Mouse (Mus musculus) kidney, postnatal 4 days (tissue): ENCODE measurements around the gene Oser1.
A peak's percentile ranks its signal among the peaks of the same experiment; 100 is the strongest.
"Not testable (repeated sequence)": the region's sequence is repeated elsewhere in the genome, so short reads cannot be mapped to it uniquely, and the experiment has no call there.

Source experiments
- DNase-seq, 2 experiments: peaks; one replicate each; pipeline ENCODE4 v3.0.0; 2021; ENCODE audit warnings: mixed read lengths in 2 of 2

Oser1 gene

DNA sequence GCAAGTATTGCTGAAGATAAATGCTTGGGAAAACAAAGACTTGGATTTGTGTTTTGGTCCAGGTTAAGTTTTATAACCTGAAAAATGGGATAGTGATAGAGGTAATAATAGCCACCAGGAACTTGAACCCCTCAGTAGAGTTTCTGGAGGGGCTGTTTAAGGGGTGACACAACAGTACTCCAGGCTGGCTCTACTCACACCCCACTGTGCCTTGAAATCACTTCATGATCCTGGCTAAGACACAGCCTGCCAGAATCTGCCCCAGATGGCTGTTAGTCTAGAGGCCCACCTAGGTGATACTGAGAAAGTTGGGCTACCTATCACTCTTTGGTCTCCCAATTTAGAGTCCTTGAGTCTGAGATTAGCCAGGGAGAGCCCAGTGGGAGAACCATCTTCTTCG lies 15.0 kb upstream of the Oser1 start:
- no peak for DNase-seq

DNA sequence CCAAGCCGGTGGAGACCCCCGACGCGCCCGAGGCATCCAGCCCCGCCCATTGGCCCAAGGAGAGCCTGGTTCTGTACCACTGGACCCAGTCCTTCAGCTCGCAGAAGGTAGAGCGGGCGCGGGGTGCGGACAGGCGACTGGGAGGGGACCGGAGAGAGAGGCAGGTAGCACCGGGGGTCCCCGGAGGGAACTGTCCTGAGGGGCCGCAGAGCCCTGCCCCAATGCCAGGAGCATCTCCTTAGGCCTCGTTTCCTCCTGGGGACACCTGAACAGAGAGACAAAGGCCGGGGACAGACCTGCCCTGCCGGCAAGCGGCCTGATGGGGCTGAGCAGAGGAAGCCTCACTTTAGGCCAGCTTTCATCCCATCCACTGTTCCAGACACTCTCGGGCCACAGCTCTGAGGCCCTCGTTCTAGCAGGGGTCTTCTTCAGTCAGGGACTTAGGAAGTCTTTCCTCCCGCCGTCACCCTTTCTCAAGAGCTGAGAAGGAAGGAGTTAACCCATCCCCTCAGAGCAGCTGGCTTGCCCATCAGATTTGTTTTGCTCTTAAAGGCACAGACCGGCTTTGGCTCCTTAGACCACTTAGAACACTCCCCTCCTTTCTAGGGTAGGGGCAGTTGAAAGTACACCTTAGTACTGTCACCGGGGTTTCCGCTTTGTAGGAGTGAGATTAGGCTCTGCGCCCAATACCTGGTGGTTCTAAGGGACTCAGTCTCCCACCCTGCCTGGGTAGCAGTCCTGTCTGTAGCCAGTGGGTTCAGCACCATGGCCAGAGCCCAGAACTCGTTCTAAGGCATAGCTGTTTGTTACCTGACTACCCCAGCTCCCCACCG lies 14.3 kb upstream of the Oser1 start:
- peak; percentile 87 to 88 for DNase-seq

DNA sequence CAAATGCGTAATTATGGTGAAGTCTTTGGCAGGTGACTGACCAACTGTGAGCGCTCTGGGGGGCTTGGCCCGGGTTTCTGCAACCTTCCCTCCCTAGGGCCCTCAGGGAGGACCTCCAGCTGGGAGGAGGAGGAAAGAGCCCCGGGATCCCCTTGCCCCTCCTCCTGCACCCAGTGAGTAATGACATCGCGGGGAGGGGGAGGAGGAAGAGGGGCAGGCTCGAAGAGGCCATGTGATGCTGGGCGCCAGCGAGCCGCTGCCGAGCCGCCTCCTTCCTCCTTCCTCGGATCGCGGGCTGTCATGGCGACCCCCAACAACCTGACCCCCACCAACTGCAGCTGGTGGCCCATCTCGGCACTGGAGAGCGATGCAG lies 13.7 kb upstream of the Oser1 start, which contains the start of gene Gdap1l1:
TSS of gene Gdap1l1 (plus strand) at position 231 of the 373 bp plus-strand sequence.
- DNase-seq: peak in 1 of 2 experiments; percentile 20

DNA sequence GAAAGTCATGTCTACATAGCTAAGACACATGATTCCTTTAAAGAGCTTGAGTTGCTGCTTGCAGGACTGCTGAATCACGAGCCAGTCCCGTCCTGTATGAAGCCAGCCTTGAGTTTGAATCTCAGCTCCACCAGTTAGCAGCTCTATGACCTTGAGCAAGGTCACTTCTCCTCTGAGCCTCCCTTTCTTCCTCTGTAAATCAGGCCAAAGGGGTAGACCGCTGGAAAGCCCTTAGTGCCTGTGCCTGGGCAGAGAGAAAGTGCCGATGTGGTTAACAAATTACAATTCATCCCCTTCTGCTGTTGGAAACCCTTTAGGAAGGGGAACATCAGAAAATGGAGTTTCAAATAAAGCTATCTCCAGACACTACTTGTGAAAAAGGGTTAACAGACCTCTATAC lies 13.3 kb upstream of the Oser1 start:
- DNase-seq: no peak

DNA sequence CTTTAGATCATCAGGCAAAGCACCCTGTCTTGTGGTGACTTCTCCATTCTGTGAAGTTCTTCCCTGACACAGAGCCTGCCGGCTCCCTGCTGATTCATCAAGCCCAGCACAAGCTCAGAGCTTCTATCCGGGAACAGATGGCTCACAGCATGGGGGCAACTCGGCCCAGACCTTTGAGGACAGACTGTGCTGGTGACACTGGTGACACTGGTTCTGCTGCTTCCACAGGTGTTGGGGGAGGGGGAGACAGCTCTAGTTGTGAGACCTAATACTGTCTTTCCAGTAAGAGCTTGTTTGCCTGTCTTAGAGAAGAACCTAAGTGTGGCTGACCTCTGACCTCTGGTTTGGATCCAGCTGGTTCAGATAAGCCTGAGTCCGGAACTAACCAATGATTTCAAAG lies 9.5 kb upstream of the Oser1 start:
- DNase-seq: no peak

DNA sequence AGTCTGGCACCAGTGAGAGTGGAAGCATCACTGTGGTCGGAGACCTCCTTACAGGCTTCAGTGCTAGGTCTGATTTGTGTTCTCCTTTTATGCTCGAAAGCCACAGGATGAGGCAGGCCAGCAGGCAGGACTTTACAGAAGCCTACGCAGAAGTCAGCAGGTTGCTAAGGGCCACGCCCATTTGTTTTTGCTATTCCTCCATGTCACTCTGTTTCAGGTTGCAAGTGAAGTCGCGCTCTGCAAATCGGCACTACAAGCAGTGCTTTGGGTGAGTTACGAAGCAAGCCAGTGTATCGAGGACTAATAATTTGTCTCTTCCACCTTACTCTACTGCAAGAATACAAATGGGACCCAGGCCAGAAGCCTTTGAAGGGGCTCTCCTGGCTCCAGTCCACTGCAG lies 6.8 kb upstream of the Oser1 start:
- DNase-seq: no peak

DNA sequence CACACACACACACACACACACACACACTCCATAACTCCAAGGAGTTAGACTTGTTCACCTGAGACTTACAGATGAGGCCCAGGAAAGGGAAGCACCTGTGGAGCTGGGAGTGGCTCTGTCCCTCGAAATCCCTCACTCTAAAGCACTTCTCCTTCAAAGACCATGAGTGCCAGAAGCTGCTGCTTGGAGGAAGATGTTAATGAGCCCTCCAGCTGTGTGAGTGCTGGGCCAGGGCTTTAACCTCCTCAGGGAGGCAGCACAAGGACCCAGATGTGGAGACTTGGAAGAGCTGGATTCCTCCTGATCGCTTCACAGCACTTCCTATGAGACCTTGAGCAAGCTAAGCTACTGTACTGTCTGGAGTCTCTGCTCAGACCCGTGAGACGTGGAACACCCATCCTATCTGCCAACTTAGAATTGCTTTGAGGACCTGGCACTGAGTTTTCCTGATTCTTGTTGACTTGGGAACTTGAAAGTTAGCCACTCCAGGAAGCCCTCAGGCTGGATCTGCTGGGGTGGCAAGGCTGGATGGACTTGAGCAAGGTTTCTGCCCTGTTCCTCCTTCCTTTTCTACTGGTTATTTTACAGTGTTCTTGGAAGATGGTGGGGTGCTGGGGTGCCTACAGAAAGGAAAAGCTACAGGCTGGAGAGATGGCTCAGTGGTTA lies 4.0 kb upstream of the Oser1 start:
- no peak for DNase-seq

DNA sequence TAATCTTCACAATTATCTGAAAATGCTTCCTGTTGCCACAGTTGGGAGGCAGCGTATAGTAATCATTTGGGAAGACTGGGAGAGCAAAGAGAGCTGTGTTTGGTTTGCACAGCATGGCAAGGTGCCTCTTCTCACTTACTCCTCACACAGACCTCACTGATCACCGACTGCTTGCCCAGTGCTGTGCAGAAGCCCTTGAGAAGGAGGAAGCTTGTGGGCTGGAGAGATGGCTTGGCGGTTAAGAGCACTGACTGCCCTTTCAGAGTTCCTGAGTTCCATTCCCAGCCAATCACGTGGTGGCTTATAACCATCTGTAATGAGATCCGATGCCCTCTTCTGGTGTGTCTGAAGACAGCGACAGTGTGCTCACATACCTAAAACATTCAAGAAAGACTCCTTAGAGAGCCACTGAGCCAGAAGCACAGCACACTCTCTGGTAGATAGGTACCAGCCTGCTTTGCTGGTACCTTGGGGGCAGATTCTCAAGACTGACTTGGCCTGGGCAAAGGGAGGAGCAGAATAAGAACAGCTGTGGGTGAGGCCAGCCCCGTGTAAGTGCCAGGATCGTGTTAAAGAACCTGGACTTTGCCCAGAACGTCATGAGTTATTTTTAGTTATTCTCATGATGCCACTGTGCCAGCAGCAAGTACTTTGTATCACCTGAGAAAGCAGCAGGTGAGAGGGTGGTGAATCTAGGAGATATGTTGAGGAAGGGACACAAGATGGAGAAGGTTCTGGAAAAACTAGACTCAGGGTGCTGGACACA lies 1.4 kb downstream of the Oser1 start:
- peak in 1 of 2 experiments; percentile 9 for DNase-seq

DNA sequence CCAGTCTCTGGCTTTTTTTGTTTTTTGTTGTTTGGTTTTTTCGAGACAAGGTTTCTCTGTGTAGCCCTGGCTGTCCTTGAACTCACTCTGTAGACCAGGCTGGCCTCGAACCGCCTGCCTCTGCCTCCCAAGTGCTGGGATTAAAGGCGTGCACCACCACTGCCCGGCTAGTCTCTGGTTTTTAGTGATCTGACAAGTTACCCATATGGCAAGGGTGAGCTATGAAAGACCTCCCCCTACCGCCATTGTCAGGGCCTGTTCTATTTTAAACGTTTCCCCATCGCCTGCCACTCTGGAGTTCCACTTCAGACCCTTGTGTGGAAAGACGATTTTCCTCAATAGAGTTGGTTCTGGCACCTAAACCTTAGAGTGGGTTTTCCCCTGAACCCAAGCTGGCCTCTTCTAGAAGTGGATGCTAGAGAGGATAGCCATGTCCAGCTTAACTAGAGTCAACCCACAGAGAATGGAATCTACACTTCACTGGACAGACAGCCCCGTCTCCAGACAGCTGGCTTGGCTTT lies 4.1 kb downstream of the Oser1 start:
- peak; percentile 3 to 15 for DNase-seq

DNA sequence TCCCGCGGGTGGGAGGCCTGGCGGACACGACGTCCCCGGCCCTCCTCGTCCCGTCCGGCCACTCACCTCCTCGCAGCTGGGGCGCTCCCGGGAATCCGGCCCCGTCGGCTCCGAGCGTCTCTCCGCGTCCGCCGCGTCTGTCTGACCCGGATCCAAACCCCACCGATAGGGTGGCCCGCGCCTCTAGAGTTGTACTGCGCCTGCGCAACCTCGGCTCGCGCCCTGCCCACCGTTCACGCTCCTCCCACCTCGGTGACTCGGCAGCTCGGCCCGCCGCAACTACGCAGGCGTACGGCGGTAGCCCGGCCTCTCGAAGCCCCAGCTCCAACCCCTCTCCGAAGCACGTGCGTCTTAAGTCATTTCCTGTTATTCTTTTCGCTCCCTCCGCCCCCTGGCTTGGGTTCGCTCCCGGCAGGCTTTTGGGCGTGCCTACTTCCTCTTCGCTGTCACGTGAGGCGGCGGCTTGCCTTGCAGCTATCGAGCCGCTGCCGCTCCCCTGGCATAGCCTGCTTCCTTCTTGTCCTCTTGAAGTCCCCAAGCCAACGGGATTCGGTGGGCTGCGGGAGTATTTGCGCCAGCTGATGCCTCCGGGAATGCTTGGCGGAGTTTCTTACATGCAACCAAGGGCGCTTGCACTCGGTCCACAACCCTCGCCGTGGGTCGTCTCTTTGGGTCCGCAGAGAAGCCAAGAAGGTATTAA lies 5.0 kb downstream of the Oser1 start:
- peak; percentile 99 for DNase-seq

DNA sequence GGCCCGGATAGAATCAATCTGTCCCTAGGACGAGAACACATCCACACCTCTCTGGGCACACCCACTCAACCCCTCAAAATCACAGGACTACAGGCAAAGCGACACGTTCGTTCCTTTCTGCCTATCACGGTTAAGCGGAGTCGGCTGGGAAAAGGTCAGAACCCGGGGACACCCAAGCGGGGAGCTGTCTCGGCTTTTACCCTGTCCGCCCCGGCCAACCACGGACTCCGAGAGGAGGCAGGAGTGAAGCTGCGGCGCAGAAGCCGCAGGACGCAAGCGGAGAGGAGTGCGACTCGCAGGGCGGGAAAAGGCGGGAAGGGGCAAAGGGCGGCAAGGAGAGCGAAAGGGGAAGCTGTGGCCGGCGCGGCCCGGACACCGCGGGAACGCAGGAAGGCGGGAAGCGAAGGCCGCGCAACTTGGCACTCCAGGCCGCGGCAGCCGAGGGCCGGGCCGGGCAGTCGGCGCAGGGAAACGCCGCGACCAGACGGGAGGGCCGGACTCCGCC lies 5.6 kb downstream of the Oser1 start:
- peak; percentile 68 to 82 for DNase-seq

DNA sequence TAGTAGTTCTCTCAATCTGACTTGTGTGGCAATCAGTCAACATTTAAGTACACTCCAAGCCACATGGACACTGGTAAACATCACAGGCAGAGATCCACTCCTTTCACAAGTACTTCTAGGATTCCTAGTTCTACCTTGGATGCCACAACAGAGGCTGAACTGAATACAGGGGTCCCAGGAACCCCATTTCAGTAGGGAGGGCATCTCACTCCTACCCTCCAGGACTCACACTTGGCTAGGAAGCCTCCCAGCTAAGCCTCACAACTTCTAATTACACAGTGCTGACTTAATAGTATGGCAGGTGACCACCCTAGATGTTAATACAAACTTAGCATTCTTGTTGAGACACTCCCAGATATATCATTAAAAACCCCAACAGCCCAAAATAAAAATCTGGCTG lies 6.7 kb downstream of the Oser1 start:
- no peak for DNase-seq

DNA sequence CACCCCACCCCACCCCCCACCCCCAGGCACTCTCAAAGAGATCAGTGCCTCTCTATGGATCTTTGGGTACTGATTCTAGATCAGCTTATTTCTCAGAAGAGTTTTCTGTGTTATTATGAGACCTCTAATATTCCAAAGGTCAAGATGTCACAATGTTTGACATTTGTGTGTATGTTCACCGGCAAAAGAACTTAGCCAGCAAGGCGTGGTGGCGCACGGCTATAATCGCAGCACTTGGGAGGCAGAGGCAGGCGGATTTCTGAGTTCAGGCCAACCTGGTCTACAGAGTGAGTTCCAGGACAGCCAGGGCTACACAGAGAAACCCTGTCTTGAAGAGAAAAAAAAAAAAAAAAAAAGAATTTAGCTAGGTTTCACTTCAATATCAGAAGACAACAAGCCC lies 7.5 kb downstream of the Oser1 start:
- no peak for DNase-seq

DNA sequence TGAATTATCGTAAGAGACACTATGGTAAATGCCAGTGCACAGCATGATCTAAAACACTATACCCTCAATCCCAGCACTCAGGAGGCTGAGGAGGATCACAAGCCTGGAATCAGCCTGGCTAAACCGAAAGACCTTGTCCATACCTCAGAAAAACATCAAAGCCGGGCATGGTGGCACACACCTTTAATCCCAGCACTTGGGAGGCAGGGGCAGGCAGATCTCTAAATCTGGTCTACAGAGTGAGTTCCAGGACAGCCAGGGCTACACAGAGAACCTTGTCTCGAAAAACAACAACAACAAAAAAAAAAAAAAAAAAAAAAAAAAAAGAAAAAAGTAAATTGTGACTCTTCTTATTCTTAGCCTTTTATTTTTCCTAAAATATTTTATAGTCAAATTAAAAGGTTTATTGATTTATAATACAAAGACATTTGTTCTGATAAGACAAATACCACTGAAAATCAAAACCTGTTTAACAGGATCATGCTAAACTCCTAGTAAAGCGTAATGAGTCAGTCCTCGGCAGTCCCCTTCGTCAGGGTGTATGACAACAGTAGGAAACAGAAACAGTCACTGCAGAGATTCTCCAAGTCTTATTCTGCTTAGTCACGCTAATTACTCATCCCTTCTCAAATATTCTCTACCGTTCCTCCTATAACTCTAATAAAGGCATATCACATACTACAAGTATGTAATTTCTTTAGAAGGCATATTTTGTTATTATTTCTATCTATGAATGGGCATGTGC lies 11.5 kb downstream of the Oser1 start:
- DNase-seq: no peak

DNA sequence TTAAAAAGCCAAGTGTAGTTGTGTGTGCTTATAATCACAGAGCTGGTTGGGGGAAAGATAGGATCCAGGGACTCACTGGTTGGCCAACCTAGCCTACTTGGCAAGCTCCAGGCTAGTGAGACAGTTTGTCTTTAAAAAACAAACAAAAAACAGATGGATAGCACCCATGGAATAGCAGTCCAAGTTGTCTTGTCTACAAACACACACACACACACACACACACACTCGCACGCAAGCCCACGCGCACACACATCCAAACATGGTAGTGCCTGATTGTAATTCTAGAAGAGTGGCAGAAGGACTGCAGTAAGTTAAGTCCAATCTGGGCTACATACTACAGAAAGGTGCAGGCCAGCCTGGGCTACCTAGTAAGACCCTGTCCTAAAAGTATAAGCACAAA lies 12.1 kb downstream of the Oser1 start:
- no peak for DNase-seq

DNA sequence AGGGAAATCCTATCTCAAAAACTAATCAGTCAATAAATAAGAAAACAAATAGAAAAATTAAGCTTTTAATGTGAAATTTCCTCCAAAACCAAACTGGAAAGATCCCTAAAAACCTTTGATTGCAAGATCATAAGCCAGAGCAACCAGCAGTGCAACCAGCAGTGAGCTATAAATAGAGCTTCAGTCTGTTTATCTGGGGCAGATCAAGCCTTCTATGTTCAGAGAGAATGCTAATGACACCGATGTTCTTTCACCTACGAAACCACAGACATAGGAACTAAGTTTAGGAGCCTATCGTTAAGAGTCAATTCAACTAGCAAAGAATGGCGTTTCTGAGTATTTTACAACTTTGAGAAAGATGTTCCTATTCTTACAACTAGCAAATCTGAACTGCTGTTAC lies 12.7 kb downstream of the Oser1 start:
- DNase-seq: no peak

DNA sequence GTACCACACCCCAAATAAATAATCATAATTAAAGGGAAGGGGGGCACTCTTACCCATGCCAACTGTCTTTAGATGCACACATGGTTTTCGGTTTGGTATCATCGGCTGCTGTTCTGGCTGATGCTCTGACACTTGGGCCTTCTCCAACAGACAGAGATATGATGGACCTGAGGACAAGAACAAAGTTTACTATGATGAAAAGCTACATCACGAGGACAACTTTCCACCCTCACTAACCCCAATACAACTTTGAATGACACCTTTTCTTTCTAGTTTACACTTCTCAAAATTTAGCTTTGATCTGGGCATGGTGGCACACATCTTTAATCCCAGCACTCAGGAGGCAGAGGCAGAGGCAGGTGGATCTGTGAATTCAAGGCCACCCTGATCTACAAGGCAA lies 13.2 kb downstream of the Oser1 start:
- DNase-seq: not testable (repeated sequence)

DNA sequence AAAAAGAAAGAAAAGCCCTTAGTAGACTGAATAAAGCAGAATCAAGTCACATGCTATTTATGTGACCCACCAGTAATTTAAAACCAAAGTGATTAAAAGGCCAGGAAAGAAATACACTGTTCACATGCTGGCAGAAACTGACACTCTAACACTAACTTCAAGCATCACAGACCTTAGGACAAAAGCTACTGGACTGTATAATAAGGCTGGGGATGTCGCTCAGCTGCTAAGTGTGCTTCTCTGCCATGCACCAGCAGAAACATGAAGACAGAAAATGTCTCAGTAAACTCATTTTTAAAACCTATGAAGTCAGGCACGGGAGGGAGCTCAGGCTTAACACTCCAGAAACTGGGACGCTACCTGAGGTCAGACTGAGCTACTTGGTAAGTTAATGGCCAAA lies 14.3 kb downstream of the Oser1 start:
- DNase-seq: no peak

DNA sequence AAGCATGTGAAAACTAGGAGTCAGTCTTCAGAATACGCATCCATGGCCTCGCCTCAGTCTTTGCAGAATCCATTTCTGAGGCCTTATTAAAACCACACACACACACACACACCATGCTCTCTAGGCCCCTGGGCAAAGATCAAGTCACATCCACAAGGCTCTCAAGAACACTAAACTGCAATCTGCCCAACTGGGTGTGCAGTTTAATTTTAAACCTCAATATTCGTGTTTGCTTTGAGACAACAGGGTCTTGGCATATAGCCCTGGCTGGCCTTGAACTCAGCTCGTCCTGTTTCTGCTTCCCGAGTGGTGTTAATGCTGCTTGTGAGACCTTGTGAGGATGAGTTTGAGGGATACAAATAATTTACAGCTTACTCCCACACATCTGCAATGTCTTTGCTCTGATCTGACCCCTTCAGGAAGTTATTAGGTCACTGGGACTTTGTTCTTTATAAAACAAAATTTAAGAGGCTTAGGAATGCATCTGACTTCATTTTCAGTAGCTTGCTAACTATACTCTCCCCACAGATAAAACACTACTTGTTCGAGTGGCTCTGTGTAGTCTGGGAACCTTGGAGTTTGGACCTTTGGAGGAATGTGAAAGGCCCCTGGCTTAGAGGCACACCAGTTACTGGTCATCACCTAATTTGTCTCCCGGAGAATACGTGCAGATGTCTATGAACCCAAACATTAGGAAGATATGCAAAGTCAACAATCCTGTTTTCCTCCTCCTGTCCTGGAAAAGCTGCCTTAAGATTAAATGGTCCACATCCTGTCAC lies 20.3 kb downstream of the Oser1 start:
- DNase-seq: peak in 1 of 2 experiments; percentile 39

DNA sequence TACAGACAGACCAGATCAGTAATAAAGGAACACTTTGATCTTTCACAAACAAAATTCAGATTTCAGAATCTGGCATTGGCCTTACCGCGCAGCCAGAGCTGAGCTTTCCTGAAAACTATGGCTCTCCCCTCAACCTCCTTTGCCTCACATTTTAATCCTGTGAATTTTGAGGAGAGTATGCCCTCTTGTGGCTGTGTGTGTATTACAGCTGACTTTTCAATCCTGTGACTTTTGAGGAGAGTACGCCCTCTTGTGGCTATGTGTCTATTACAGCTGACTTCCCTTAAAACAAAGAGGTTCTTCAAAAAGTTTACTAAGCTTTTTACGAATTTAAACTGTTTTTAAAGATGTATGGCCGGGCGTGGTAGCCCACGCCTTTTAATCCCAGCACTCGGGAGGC lies 23.3 kb downstream of the Oser1 start:
- peak; percentile 81 to 82 for DNase-seq

DNA sequence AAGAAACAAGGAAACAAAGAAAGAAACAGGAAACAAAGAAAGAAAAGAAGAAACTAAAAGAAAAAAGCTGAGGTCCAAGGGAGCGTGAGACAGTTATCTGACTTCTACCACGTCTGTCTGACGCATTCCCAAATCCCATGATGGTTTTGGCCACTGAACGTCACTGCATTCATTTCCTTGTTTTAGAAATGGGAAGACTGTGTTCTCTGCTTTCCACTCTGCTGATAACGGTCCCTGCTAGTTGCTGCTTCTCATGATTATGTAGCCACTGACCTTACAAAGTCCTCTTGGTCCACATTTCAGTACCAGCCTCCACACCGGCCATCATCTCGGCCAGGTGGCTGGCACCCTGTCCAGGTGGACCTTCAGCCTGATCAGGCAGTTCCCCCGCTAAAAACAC lies 25.3 kb downstream of the Oser1 start:
- peak in 1 of 2 experiments; percentile 11 for DNase-seq
